Mouse (Mus musculus): ENCODE data around the gene Cenpe. TPM values are rescaled to one million over a fixed set of nuclear protein-coding genes. Genes with fewer than 3 reads are reported as not detected.

Cenpe gene
- polyA plus RNA-seq, 1 experiment from 2014 or later = 42.1 TPM

DNA sequence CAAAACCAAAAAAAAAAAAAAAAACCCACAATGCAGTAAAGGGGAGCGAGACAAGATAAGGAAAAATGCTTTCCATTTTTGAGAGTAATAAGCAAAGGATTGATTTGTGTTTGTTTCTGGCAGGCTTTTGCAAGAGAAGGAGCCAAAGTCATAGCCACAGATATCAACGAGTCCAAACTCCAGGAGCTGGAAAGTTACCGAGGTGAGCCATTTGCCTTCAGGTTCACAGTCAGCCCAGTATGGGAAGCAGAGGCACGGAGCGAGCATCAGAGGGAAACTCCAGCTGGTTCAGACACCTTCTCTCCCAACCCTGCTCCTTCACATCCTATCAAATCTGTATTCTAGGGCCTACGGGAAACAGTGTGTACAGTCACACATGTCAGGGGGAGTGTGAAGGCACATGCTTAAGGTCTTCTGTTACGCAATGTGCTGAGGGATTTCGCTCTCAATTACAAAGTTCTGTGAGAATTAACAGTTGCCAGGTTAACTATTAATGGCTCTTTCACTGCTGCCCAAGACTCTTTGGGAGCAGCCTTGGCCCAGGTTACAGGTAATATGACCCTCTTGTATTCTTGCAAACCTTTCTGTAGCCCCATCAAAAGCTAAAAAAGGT lies 75.9 kb downstream of the Cenpe start:
- Histone ChIP-seq H3K4me3 (no peak overlapping the region), H3K27ac (no peak overlapping the region), H3K4me1 (no peaks in the 10 kb centered on the region), H3K27me3 (ENCODE audit: poor library complexity, severe bottlenecking) (no peaks in the 10 kb centered on the region), H3K9me3 (no peaks in the 10 kb centered on the region), H3K36me3 (replicated peaks) (no peaks in the 10 kb centered on the region)
- DNase-seq (ENCODE audit: extremely low spot score, low spot score) = no peak
- 91% methylated on average over 8 of the region's 8 CpGs for WGBS

- no peak for DNase-seq (ENCODE audit: extremely low spot score, low spot score)
- WGBS = 84% methylated on average over 1 of the region's 1 CpGs
- Histone ChIP-seq H3K4me3 (no peak overlapping the region), H3K9me3 (no peaks in the 10 kb centered on the region), H3K4me1 (peaks cover 5% of the 10 kb centered on the region; the same call in 1 of the 2 replicates), H3K27ac (no peak overlapping the region), H3K36me3 (replicated peaks) (no peaks in the 10 kb centered on the region), H3K27me3 (ENCODE audit: poor library complexity, severe bottlenecking) (no peaks in the 10 kb centered on the region)
Measured at GRCm38 (mm10) chr3:135289148-135289547, 76.8 kb downstream of the Cenpe start.

DNA sequence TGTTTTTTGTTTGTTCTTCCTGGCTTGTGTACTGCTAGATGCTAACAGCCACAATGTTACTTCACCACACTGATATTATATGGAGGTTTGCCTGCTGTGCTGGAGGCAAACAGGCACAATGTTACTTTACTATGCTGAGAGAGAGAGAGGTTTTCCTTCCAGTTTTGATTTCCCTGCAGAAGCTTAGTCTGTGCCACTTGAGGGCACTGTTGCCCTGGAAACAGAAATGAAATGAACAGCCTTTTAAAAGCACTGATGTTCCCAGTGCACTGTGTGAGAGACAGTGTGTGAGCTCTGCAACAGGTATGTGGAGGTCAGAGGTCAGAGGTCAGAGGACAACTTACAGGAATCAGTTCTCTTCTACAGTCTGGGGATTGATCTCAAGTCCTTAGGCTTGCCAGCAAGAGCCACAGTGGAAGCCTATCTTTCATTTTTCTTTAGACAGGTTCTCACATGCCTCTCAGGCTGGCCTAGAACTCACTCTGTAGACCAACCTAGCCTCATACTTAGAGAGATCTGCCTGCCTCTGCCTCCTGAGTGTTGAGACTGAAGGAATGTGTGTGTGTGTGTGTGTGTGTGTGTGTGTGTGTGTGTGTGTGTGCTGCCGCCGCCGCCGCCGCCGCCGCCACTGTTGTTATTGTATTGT lies 78.0 kb downstream of the Cenpe start:
- peaks cover 5% of the 10 kb centered on the region; the same call in 1 of the 2 replicates for H3K4me1 ChIP-seq
- H3K4me3 ChIP-seq = no peak overlapping the region
- no peaks in the 10 kb centered on the region for H3K36me3 ChIP-seq (replicated peaks)
- H3K27me3 ChIP-seq (ENCODE audit: poor library complexity, severe bottlenecking) = no peaks in the 10 kb centered on the region
- peak; percentile 51 for DNase-seq (ENCODE audit: extremely low spot score, low spot score)
- no peak overlapping the region for H3K27ac ChIP-seq
- no peaks in the 10 kb centered on the region for H3K9me3 ChIP-seq
- WGBS = 100% methylated on average over 6 of the region's 7 CpGs

DNA sequence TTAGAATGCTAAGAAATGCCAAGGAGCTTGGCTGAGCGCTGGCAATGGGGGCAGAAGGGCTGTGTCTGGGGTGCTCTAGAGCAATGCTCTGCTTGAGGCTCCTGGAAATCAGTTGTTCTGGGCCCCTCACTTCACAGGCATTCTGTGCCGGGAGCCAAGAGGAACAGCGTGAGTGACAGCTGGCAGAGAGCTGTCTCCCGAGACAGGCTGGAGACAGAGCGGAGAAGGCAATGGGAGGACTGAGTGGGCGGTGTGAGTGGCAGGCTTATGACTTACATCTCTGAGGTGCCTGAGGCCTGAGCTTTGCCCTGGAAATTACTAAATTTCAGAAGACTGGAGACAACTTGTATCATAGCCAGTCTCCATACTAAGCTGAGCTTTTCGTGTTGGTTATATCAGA lies 81.4 kb downstream of the Cenpe start:
- 62% methylated on average over 7 of the region's 7 CpGs for WGBS
- Histone ChIP-seq H3K27me3 (ENCODE audit: poor library complexity, severe bottlenecking) (no peaks in the 10 kb centered on the region), H3K9me3 (no peaks in the 10 kb centered on the region), H3K27ac (no peak overlapping the region), H3K36me3 (replicated peaks) (no peaks in the 10 kb centered on the region), H3K4me3 (no peak overlapping the region), H3K4me1 (peaks cover 5% of the 10 kb centered on the region; the same call in 1 of the 2 replicates)
- DNase-seq (ENCODE audit: extremely low spot score, low spot score) = no peak

DNA sequence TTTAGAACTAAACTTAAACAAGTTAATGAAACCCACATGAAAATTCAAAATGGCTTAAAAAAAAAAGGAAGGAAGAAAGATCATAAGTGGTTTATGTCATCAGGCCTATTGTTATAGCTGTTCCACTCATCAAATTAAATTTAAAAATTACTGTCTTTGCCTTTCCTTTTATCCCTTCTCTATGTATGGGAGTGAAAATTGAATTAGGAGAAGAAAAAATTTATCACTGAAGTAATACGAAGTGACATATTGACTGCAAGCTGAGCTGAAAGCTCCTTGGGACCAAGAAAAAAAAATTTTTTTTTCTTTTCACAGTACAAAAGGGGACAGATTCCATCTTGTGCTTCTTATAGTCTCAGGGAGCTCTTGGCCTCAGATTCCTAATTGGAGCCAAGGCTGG lies 83.2 kb downstream of the Cenpe start:
- DNase-seq (ENCODE audit: extremely low spot score, low spot score) = no peak
- no peak overlapping the region for H3K4me3 ChIP-seq
- H3K27ac ChIP-seq = no peak overlapping the region
- peaks cover 5% of the 10 kb centered on the region; the same call in 1 of the 2 replicates for H3K4me1 ChIP-seq
- H3K9me3 ChIP-seq = no peaks in the 10 kb centered on the region
- WGBS = 87% methylated on average over 1 of the region's 1 CpGs
- H3K36me3 ChIP-seq (replicated peaks) = no peaks in the 10 kb centered on the region
- no peaks in the 10 kb centered on the region for H3K27me3 ChIP-seq (ENCODE audit: poor library complexity, severe bottlenecking)

GRCm38 (mm10) chr3:135298560-135298959 lies 86.2 kb downstream of the Cenpe start:
- Histone ChIP-seq H3K27ac (no peak overlapping the region), H3K4me3 (no peak overlapping the region), H3K9me3 (no peaks in the 10 kb centered on the region), H3K4me1 (peaks cover 15% of the 10 kb centered on the region), H3K36me3 (replicated peaks) (no peaks in the 10 kb centered on the region), H3K27me3 (ENCODE audit: poor library complexity, severe bottlenecking) (no peaks in the 10 kb centered on the region)
- DNase-seq (ENCODE audit: extremely low spot score, low spot score) = no peak
- WGBS = 87% methylated on average over 3 of the region's 3 CpGs

- H3K4me1 ChIP-seq = peaks cover 27% of the 10 kb centered on the region
- WGBS = 86% methylated on average over 6 of the region's 6 CpGs
- H3K27me3 ChIP-seq (ENCODE audit: poor library complexity, severe bottlenecking) = no peaks in the 10 kb centered on the region
- H3K9me3 ChIP-seq = no peaks in the 10 kb centered on the region
- H3K27ac ChIP-seq = no peak overlapping the region
- DNase-seq (ENCODE audit: extremely low spot score, low spot score) = no peak
- H3K36me3 ChIP-seq (replicated peaks) = no peaks in the 10 kb centered on the region
- no peak overlapping the region for H3K4me3 ChIP-seq
Measured at GRCm38 (mm10) chr3:135300081-135300480, 87.7 kb downstream of the Cenpe start.

DNA sequence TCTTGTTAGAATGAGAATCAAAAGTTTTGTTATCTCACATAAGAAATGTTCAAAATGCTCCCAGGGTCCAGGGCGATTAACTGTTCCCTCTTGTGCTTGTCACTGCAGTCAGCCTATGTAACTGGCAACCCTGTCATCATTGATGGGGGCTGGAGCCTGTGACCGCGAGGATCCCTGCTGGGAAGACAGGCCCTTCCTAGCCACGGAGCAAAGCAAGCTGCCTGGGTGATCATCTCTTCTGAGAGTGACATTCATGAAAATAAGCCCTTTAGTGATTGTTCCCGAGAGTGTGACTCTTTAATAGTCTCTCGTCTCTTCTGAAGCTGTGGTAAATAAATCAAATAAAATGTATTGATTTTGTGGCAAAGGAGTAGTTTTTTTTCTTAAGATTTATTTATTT lies 91.7 kb downstream of the Cenpe start:
- Histone ChIP-seq H3K4me1 (peaks cover 61% of the 10 kb centered on the region), H3K27ac (peak overlapping the region; percentile 70), H3K36me3 (replicated peaks) (no peaks in the 10 kb centered on the region), H3K27me3 (ENCODE audit: poor library complexity, severe bottlenecking) (peaks cover 25% of the 10 kb centered on the region), H3K4me3 (no peak overlapping the region), H3K9me3 (no peaks in the 10 kb centered on the region)
- no peak for DNase-seq (ENCODE audit: extremely low spot score, low spot score)
- WGBS = 15% methylated on average over 6 of the region's 6 CpGs

DNA sequence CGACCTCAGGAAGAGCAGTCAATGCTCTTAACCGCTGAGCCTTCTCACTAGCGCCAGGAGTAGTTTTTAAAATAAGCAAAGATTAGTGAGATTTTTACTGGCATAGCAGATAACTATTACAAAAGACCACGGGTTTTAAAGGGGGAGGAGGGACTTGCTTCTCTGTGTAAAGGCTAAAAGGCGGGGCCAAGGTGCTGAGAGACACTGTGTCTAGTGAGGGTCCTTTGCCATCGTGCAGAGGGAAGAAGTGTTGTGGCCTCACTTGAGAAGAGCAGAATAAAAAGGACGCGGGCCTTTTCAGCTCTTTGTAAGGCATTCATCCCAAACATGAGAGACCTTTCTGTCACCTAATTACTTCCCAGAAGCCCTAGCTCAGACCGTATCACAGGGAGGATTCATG lies 92.2 kb downstream of the Cenpe start:
- no peak overlapping the region; the same call in 1 of the 2 replicates for H3K4me3 ChIP-seq
- H3K36me3 ChIP-seq (replicated peaks) = no peaks in the 10 kb centered on the region
- H3K9me3 ChIP-seq = no peaks in the 10 kb centered on the region
- H3K4me1 ChIP-seq = peaks cover 61% of the 10 kb centered on the region
- WGBS = 9% methylated on average over 9 of the region's 9 CpGs
- H3K27me3 ChIP-seq (ENCODE audit: poor library complexity, severe bottlenecking) = peaks cover 25% of the 10 kb centered on the region
- DNase-seq (ENCODE audit: extremely low spot score, low spot score) = no peak
- H3K27ac ChIP-seq = peak overlapping the region; percentile 70

DNA sequence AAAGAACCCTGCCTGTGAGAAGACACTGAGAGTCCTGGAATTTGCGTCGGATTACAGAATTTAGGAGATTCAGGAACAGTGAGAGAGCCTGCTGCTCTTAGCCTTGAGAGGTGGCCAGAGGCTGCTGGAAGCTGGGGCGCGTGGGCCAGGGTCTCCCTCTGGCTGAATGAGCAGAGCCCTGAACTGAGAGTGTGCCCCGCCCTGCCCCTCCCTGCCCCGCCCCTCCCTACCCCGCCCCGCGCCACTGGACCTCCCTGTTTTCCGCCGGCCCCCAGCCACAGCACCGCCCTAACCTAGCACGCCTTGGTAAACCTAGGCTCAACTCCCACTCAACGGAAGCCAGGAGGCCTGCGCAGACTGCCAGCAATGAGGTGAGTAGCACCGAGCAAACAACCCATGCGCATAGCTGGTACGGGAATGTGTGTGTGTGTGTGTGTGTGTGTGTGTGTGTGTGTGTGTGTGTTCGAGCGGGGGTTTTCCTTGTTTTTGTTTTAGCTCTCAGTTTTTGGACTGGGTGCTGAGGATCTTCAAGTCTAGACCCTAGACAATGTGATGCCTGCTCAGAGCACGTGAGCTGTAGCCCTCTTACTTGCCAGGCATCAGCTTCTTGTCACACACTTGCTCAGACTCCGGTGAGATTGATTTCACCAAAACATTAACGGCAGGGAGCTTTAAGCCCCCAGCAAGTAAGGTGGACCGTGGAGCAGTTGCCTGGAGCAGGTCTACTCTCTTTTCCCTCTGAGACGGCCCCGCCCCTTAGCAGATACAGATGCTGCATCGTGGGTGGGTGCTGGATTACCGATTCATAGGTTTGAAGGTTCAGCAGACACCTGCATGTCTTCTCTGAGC lies 95.3 kb downstream of the Cenpe start, which contains the start of gene Slc9b2:
Gene Slc9b2 (plus strand): TSS at position 290 of the 849 bp plus-strand sequence.
- Histone ChIP-seq H3K9me3 (no peaks in the 10 kb centered on the region), H3K4me1 (peaks cover 67% of the 10 kb centered on the region)
- WGBS = 10% methylated on average over 26 of the region's 28 CpGs

DNA sequence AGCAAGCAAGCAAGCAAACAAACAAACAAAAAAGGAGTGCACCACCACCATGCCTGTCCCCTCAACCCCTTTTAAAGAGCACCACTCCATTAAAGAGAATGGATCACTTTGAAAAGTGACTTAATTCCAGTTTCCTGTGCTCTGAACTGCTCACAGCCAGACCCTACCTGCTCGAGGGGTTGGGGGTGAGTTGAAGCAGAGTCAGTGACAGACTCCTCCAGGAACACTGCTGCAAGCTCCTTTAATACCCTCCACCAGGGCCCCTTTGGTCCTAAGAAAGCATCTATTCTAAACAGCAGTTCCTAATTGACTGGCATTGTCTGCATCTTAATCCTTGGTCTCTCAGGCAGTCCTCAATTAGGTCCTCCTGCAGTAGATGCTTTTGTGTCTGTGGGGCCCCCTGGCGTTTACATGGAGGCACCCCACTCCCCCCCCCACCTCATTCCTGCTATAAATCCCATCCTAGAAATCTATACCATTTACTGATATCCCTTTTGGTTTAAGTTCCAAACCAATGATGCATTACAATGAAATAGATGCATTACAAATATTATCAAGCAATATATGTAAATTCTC lies 100.7 kb downstream of the Cenpe start:
- peaks cover 32% of the 10 kb centered on the region for H3K4me1 ChIP-seq
- peaks cover 5% of the 10 kb centered on the region for H3K27me3 ChIP-seq (ENCODE audit: poor library complexity, severe bottlenecking)
- peaks cover 18% of the 10 kb centered on the region for H3K9me3 ChIP-seq
- no peak overlapping the region; the same call in 1 of the 2 replicates for H3K4me3 ChIP-seq
- peak overlapping the region; percentile 70 for H3K27ac ChIP-seq
- 6% methylated on average over 2 of the region's 2 CpGs for WGBS
- peaks cover 16% of the 10 kb centered on the region for H3K36me3 ChIP-seq (replicated peaks)
- no peak for DNase-seq (ENCODE audit: extremely low spot score, low spot score)

More for the DNA sequence above, 95.3 kb downstream of the Cenpe start, which contains the start of gene Slc9b2:
- Histone ChIP-seq H3K27me3 (ENCODE audit: poor library complexity, severe bottlenecking) (peaks cover 25% of the 10 kb centered on the region), H3K4me3 (peak within 1 kb of the TSS; percentile 49), H3K36me3 (replicated peaks) (no peaks in the 10 kb centered on the region), H3K27ac (peak within 1 kb of the TSS; percentile 79)
- DNase-seq (ENCODE audit: extremely low spot score, low spot score) = peak; percentile 51

DNA sequence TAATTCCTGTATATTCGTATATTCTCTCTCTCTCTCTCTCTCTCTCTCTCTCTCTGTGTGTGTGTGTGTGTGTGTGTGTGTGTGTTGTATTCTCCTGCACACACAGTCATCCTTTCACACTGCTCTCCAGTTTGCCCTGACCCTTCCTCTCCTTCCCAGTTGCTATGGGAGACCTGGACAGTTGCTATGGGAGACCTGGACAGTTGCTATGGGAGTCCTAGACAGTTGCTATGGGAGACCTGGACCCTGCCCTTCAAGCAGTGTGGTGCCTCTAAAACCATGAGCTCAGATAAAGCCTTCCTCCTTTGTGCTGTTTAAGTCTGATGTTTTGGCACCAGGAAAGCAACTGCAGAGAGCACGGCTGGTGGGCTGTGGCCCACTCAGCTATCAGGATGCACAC lies 101.4 kb downstream of the Cenpe start:
- Histone ChIP-seq H3K27ac (peak overlapping the region; percentile 40; the same call in 1 of the 2 replicates), H3K27me3 (ENCODE audit: poor library complexity, severe bottlenecking) (no peaks in the 10 kb centered on the region), H3K4me3 (no peak overlapping the region), H3K9me3 (peaks cover 18% of the 10 kb centered on the region), H3K4me1 (peaks cover 27% of the 10 kb centered on the region), H3K36me3 (replicated peaks) (peaks cover 16% of the 10 kb centered on the region)
- 46% methylated on average over 2 of the region's 2 CpGs for WGBS
- peak; percentile 57 for DNase-seq (ENCODE audit: extremely low spot score, low spot score)
